Mouse (Mus musculus) frontal cortex, postnatal 14 days (tissue): ENCODE results near the gene Tpbgl.
A peak's percentile ranks its signal among the peaks of the same experiment; 100 is the strongest.

Experiments
- DNase-seq, 2 experiments: peaks; one replicate each; pipeline ENCODE4 v3.0.0; 2022; ENCODE audit warnings: low spot score in 2 of 2

Gene Tpbgl

DNA sequence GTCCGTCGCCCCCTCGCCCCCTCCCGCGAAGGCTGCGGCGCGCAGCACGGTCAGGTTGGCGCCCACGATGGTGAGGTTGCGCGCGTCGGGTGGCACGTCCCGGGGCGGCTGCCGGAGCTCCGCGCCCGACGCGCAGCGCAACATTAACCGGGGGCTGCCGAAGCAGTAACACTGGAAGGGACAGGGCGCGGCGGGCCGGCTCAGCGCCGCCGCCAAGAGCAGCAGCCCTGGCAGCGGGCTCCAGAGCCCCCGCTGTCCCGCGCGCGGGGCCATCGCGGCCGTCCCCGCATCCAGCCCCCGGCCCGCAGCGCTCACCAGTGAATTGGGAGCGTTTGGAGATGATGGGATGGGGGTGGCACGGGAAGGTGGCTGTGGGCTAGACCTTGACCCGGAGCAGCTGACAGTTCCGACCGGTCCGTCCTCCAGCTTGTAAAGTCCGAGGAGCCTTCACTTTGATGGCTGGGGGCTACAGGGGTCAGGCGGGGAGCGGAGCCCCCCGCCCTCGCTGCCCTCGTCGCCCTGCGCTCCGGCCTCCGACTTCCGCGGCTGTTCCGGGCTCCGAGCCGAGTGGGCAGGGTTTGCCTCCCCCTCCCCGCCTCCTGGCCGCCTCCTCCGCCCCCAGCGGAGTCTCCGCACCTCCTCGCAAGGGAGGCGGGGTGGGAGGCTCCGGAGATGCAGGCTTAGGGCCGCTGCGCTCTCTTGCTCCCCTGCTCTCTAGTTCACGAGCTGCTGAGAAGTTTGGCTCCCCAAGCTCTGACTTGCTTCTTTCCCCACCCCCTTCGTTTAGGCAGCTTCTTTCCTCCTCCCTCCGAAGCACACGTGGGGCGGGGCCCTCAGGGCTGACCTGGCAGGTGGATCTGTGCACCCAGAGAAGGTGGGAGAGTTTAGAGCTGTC is at the start of gene Tpbgl:
Gene Tpbgl (minus strand): TSS at position 728 of the 895 bp plus-strand sequence.
- peak in 1 of 2 experiments; percentile 16 for DNase-seq

DNA sequence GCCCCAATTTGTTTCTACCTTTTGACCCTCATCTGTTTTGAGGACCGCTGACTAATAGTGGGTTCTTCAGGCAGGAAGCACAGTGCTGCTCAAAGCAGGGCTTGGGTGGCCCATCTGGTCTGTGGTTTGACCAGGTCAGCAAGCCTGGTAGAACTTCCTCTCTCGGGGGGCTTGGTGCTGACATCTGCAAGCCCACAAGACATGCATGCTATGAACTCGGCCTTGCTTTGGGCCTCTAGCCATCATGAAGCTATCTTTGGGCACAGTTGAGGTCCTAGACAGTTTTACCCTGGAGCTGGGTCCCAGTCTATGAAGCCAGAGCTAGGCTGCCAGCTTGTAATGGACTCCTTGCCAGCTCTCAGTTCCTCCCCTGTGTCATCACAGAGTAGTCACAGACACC is 48.0 kb upstream of the Tpbgl start:
- peak in 1 of 2 experiments; percentile 41 for DNase-seq

DNA sequence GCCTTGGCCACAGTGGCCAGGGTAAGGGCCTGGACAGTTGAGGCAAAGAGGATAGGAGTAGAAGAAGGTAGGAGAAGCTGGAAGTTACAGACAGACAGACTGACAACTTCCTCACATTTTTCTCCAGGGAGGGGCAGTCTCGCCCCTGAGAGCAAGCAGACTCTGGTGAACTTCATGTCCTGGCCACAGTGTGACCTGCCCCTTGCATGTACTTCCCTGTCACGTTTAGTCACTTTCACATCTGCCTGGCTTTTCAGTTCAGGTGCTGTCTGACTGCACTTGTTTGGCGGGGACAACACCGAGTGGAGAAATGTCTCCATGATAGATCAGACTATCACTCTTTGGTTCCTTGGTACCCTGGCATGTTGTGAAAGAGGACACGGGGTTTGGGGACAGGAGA is 47.3 kb upstream of the Tpbgl start:
- DNase-seq = no peak

DNA sequence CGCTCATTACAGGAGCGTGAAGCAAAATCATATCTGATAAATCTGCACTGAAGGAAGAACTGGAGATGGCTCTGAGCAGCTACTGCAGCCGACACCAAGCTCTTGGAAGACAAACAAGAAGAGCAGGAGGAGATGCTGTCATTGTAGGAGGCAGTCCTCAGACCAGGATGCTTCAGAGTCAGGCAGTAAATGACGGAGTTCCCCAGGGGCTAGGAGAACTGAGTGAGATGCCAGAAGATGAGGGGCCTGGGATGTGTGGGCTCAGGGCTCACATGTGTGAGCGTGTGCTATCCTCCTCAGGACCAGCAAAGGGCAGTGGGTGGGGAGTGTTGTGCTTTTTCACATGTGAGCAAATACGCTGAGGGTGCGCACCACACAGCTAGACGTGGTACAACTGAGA is 46.3 kb upstream of the Tpbgl start:
- no peak for DNase-seq

DNA sequence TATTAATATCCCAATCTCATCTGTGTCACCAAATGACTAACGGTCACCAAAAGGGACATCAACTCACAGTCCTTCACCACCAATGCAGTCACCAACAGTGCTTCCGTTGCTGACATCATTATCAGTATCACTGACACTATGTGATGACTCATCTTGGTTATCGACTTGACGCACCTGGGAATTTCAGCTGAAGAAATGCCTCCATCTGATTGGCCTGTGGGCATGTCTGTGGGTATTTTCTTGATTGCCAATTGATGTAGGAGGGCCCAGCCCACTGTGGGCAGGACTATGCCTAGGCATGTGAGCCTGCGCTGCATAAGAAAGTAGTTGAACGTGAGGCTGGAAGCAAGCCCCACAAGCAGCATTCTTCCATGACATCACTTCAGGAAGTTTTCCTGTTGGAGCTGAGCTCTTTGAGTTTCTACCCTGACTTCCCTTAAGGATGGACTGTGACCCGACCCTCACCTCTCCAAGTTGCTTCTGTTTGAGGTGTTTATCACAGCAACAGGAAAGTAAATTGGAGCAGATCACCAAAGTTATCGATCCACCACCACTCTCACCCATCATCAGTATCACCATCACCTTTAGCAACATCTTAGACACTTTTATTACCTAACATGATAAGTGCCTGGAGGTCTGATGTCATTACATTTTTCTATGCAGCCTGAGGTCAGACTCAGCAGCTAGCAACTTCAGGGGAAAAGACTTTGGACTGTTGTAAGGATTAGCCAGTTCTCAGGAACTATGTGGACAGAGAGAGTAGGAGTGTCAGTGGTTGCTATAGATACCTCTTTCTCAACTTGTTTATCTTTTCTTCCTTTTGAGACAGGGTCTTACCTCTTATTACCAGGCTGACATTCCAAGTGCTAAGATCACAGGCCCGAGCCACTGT is 44.9 kb upstream of the Tpbgl start:
- DNase-seq = no peak

- DNase-seq = no peak
Observed at GRCm38 (mm10) chr7:99670915-99671314, 44.0 kb upstream of the Tpbgl start.

DNA sequence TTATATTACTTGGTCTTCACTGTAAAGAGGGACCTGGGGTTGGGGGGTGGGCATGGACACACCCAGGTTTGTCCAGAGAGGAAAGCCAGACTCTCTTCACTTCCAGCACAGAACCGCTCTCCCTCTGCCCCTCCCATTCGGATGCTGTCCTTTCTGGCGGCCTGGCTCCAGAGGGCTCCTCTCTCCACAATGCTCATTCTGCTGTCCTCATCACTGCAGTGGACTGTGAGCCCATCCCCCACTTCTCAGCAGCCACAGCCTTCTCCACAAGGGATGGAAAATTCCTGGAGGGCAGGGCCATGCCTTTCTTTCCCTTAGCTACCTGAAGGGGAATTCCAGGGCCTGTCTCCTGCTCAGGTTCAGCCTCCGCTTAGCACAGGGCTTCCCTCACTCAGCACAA is 41.9 kb upstream of the Tpbgl start:
- DNase-seq = no peak

GRCm38 (mm10) chr7:99667096-99667495 is 40.2 kb upstream of the Tpbgl start:
- no peak for DNase-seq

DNA sequence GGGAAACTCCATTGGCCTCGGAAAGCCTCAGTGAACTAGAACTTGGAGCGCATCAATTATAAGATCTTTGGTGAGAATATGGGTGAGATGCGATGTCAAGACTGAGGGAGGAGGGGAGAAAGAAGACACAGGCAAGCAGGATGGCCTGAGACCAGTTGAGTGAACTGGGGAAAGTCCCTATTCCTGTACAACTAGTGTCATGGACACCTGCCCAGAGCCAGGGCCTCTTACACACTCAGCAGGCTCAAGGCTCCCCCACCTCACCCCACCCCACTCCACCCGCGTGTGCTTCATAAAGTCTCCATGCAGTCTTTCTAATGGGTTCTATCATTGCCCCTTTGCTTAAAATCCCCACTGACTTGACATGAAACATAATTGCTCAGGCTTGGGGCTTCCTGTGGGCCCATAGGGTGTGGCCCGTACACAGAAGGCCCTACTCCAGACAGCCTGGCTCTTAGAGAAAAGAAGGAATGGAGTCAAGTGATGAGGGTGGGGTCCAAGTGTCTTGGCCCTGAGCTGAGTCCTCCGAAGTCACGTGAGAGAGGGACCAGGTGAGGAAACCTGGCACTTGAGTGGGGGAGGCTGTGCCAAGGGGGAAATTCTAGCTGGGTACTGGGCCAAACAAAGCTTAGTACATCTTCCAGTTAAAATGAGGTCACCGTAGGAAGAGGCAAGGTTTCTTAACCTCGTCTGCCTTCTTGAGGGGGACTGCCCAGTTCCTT is 39.0 kb upstream of the Tpbgl start:
- no peak for DNase-seq

DNA sequence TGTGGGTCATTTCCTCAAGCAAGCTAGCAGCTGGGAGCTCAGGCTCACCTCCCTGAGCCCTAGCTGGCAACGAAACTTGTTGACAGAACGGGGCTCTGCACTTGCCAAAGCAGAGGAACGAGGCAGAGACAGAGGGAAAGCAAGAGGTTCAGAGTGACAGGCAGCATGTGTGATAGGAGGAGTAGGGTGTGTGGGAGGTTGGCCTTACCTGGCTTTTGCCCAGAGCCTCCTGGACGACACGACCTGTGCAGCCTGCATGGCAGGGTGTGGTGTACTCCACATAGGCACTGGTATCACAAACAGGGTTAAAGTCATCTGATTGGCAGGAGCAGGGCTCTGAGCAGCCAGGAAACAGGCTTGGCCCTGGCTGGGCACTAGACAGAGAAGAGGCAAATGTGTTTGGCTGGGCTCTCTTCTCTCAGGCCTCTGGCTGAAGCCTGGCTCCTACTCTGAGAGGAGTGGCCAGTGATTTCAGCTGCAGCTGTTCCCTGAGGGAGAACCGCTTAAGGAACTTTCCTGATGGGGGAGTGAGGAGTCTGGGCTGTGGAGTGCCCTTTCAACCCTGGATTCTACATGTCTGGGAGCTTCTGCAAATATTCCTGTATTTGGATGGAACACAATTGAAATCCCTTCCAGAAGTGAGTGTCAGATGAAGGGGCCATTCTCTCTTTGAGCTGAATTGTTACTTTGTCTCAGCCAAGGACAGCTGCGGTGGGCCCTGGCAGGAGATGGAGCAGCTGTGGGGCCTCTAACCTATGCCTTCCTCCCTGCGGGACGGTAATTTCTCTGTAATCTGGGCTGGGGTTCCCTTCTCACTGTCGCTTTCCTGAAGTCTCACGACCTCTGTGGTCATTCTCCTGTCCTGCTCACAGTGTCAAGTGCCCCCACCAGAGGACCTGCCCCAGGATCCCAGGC is 37.9 kb upstream of the Tpbgl start:
- DNase-seq = no peak

GRCm38 (mm10) chr7:99663507-99664220 is 36.8 kb upstream of the Tpbgl start:
- DNase-seq = no peak

DNA sequence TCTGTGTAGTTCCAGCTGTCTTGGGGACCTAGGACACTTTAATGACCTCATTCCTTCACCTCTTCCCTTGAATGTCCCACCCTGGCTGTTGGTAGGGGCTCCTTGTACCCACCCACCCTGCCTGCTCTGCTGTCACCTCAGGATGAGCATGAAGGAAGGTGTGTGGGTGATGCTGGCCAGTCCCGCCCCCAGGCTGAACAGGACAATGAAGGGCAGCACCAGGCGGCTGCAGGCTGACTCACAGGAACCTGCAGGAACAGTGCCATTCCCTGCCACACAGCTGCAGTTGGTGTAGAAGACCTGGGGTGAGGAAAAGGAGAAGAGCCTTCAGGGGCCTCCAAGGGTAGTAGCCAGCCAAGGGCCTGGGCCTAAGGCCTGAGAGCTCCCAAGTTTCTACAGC is 35.4 kb upstream of the Tpbgl start:
- no peak for DNase-seq

GRCm38 (mm10) chr7:99661571-99662230 is 34.8 kb upstream of the Tpbgl start:
- DNase-seq = no peak

DNA sequence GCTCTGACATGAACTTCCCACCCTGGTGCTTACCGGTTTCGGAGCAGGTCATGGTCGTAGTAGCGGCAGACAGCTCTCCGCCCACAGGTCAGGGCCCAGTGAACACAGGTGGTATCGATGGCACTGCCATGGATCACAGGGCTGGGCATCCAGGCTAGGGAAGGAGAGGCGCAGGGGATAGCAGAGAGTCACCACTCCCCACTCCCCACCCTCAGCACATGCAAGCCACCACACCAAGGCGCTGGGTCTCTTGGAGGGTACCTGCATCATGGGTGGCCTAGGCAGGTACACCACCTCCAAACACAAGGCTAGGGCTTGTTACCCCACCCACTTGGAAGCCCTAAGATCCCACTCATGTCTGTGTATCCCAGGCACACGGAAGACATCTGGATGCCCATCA is 34.2 kb upstream of the Tpbgl start:
- DNase-seq = no peak

DNA sequence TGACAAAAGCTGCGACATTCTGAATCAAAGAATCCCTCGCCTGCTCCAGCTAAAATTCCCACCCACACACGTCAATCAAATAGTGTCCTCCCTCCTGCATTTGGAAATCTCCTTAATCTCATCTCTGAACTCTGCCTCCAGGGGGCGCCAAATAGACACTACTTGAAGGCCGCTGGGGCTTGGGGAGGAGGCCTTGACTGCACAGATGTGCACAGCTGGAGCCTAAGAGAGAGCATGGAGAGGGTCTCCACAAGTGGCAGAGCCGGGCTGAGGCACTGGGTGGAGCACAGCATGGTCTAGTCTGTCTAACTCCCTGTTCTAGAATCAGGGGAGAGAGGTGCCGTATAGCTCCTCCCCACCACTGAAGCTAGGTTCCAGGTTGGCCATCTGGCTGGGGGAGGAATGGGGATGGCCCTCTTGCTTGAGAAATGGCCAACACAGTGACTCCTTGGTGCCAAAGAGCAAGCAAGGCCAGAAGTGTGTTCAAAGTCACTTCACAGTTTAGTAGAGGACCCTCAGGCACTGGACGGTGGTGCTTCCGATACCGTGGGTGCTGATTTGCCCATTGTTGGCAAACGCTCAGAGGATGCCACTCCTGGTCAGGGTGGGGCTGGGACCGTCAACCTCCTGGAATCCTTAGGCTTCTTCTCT is 32.6 kb upstream of the Tpbgl start:
- DNase-seq = peak; percentile 51 to 76

GRCm38 (mm10) chr7:99654244-99654643 is 27.3 kb upstream of the Tpbgl start:
- DNase-seq = no peak

GRCm38 (mm10) chr7:99649585-99649984 is 22.7 kb upstream of the Tpbgl start:
- no peak for DNase-seq

DNA sequence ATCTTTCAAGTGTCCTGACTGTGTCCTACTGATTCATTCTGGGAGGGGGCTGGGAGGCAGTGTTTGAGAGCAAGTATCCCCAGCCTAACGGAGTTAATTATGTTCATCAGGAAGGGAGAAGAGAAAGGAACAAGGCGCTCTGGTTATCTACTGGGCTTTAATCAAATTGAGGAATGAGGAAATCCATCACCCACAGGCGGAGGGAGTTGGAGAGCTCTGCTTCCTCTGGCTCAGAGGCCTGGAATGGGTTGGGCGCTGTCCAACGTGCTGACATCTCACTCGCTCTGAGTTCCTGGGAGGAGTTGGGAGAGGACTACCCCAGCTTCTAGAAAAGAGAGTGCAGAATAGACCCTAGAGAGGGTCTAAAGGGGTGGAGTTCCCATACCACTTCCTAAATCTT is 21.7 kb upstream of the Tpbgl start:
- DNase-seq = no peak

DNA sequence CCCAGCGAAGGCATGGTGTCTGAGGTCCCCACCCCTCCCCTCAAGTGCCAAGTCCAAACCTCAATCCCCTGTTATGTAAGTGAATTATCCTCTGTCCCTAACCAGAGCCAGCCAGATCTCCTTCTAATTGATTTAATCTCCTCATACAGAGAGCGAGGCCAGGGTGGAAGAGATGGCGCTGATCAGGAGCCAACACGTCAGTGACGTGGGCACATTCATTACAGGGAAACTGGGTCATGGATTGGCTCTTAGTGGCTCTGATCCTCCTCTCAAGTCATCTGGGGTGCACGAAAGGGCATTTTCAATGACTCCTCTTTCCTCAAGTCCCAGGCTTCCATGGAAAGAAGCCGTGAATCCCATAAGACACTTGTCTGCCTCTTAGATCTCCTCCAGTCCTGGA is 17.8 kb upstream of the Tpbgl start:
- no peak for DNase-seq
